Mouse (Mus musculus): ENCODE data around the gene Eva1c. TPM values are rescaled to one million over a fixed set of nuclear protein-coding genes. Genes with fewer than 3 reads are reported as not detected.

Gene Eva1c
- total RNA-seq (2021) (1 to 10 TPM; 1.3 to 2.1 TPM), polyA plus RNA-seq (2012; rRNA removed) (0.92 and 1.6 TPM in 2 replicates)
- long read RNA-seq, partial matches to known transcripts, result 0 of 4 reads
- long read RNA-seq, other reads (novel, unspliced or antisense), result 2 of 4 reads

DNA sequence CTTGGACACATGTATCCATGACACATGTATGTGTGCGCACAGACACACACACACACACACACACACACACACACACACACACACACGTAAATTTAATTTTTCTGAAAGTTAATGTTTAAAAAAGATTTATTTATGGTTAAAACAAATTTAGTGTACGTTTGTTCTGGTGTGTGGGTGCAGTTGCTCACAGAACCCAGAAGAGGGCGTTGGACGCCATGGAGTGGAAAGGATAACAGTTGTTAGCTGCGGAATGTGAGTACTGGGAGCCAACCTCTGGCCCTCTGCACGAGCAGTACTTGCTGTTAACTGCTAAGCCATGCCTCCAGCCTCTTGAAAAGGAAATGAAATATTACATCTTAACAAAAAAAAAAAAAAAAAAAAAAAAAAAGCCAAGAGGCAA, at the start of gene Eva1c:
TSS of gene Eva1c (plus strand) at position 263 of the 400 bp plus-strand sequence.
- Histone ChIP-seq H3K36me3 (ENCODE audit: control insufficient read depth, insufficient read depth, low read length) (no peaks in the 10 kb centered on the region), H3K79me2 (replicated peaks; ENCODE audit: control insufficient read depth, insufficient read depth, low read length) (no peaks in the 10 kb centered on the region), H3K9ac (ENCODE audit: low read depth, low read length) (no peak within 1 kb of the TSS), H3K4me1 (ENCODE audit: control insufficient read depth, insufficient read depth, low read length) (peaks cover 1% of the 10 kb centered on the region; the same call in 1 of the 2 replicates), H3K4me3 (no peak within 1 kb of the TSS), H3K27me3 (ENCODE audit: control insufficient read depth, insufficient read depth, low read length) (no peaks in the 10 kb centered on the region), H3K27ac (no peak within 1 kb of the TSS)
- intact Hi-C loops (cut with DNase I), result no loop called here
- TF ChIP-seq EP300 (IDR thresholded peaks at IDR 0.05; ENCODE audit: insufficient read depth, low read depth, low read length), result no peak
- TF ChIP-seq CTCF (IDR thresholded peaks at IDR 0.05), result peak; percentile 36
- DNase-seq, result no peak
- 68% methylated on average over 7 of the region's 7 CpGs for WGBS

DNA sequence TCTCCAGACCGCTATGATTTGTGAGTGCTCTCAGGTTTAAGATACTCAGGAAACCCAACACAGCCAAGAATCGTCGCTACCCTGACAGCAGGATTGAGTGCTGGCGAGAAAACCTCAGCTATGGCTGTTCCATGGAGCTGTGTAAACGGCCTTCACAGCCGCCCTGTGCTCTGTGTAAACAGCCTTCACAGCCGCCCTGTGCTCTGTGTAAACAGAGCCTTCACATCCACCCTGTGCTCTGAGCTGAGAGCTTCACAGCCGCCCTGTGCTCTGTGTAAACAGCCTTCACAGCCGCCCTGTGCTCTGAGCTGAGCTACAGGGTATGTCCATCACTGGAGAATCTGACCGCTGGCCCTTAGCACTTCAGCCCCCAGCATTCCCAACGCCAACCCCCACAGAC, 46.7 kb upstream of the Eva1c start:
- H3K79me2 ChIP-seq (replicated peaks; ENCODE audit: control insufficient read depth, insufficient read depth, low read length), result no peaks in the 10 kb centered on the region
- H3K4me3 ChIP-seq, result no peak overlapping the region
- WGBS, result 75% methylated on average over 11 of the region's 11 CpGs
- H3K4me1 ChIP-seq (ENCODE audit: control insufficient read depth, insufficient read depth, low read length), result no peaks in the 10 kb centered on the region
- H3K27me3 ChIP-seq (ENCODE audit: control insufficient read depth, insufficient read depth, low read length), result no peaks in the 10 kb centered on the region
- H3K36me3 ChIP-seq (ENCODE audit: control insufficient read depth, insufficient read depth, low read length), result no peaks in the 10 kb centered on the region
- no peak overlapping the region for H3K27ac ChIP-seq
- intact Hi-C loops (cut with DNase I), result no loop called here
- DNase-seq, result no peak
- H3K9ac ChIP-seq (ENCODE audit: low read depth, low read length), result no peak overlapping the region
- no peak for TF ChIP-seq CTCF (IDR thresholded peaks at IDR 0.05)
- TF ChIP-seq POLR2A (IDR thresholded peaks at IDR 0.05; ENCODE audit: insufficient read depth, low read depth, low read length), result no peak
- TF ChIP-seq EP300 (IDR thresholded peaks at IDR 0.05; ENCODE audit: insufficient read depth, low read depth, low read length), result no peak

DNA sequence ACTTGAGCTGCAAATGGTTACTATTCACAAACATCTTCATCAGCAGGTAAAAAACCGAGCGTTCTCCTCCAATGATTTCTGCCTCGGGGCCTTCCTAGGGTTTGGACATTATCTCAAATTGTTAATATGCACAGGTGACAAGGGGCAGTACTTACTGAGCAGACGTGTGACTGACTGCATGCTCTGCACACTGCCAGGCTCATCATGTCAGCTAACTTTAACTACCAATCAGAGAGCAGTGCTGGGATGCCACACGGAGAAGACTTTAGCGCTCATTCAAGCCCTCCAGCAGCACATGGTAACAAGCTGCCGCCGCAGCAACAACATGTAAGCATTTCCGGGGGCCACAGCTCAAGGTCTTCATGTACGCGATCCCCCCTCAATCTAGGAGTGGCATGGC, 43.2 kb upstream of the Eva1c start:
- WGBS, result 72% methylated on average over 11 of the region's 11 CpGs
- intact Hi-C loops (cut with DNase I), result no loop called here
- no peaks in the 10 kb centered on the region for H3K27me3 ChIP-seq (ENCODE audit: control insufficient read depth, insufficient read depth, low read length)
- no peak overlapping the region for H3K9ac ChIP-seq (ENCODE audit: low read depth, low read length)
- H3K4me3 ChIP-seq, result no peak overlapping the region
- DNase-seq, result no peak
- no peaks in the 10 kb centered on the region for H3K36me3 ChIP-seq (ENCODE audit: control insufficient read depth, insufficient read depth, low read length)
- no peak for TF ChIP-seq POLR2A (IDR thresholded peaks at IDR 0.05; ENCODE audit: insufficient read depth, low read depth, low read length)
- no peak for TF ChIP-seq CTCF (IDR thresholded peaks at IDR 0.05)
- TF ChIP-seq EP300 (IDR thresholded peaks at IDR 0.05; ENCODE audit: insufficient read depth, low read depth, low read length), result no peak
- no peak overlapping the region for H3K27ac ChIP-seq
- no peaks in the 10 kb centered on the region for H3K4me1 ChIP-seq (ENCODE audit: control insufficient read depth, insufficient read depth, low read length)
- H3K79me2 ChIP-seq (replicated peaks; ENCODE audit: control insufficient read depth, insufficient read depth, low read length), result no peaks in the 10 kb centered on the region

- no peaks in the 10 kb centered on the region for H3K27me3 ChIP-seq (ENCODE audit: control insufficient read depth, insufficient read depth, low read length)
- DNase-seq, result no peak
- H3K9ac ChIP-seq (ENCODE audit: low read depth, low read length), result no peak overlapping the region
- TF ChIP-seq POLR2A (IDR thresholded peaks at IDR 0.05; ENCODE audit: insufficient read depth, low read depth, low read length) (no peak), CTCF (IDR thresholded peaks at IDR 0.05) (no peak), EP300 (IDR thresholded peaks at IDR 0.05; ENCODE audit: insufficient read depth, low read depth, low read length) (no peak)
- no peaks in the 10 kb centered on the region for H3K36me3 ChIP-seq (ENCODE audit: control insufficient read depth, insufficient read depth, low read length)
- intact Hi-C loops (cut with DNase I), result no loop called here
- H3K79me2 ChIP-seq (replicated peaks; ENCODE audit: control insufficient read depth, insufficient read depth, low read length), result no peaks in the 10 kb centered on the region
- no peak overlapping the region for H3K4me3 ChIP-seq
- WGBS, result 60% methylated on average over 4 of the region's 4 CpGs
- H3K4me1 ChIP-seq (ENCODE audit: control insufficient read depth, insufficient read depth, low read length), result no peaks in the 10 kb centered on the region
- H3K27ac ChIP-seq, result no peak overlapping the region
Observed at GRCm38 (mm10) chr16:90785257-90785656, 41.3 kb upstream of the Eva1c start.

GRCm38 (mm10) chr16:90788580-90788979, 37.9 kb upstream of the Eva1c start:
- WGBS, result 93% methylated on average over 6 of the region's 6 CpGs
- no peaks in the 10 kb centered on the region for H3K27me3 ChIP-seq (ENCODE audit: control insufficient read depth, insufficient read depth, low read length)
- no peaks in the 10 kb centered on the region for H3K4me1 ChIP-seq (ENCODE audit: control insufficient read depth, insufficient read depth, low read length)
- no peaks in the 10 kb centered on the region for H3K36me3 ChIP-seq (ENCODE audit: control insufficient read depth, insufficient read depth, low read length)
- H3K27ac ChIP-seq, result no peak overlapping the region
- no peaks in the 10 kb centered on the region for H3K79me2 ChIP-seq (replicated peaks; ENCODE audit: control insufficient read depth, insufficient read depth, low read length)
- intact Hi-C loops (cut with DNase I), result no loop called here
- no peak for TF ChIP-seq POLR2A (IDR thresholded peaks at IDR 0.05; ENCODE audit: insufficient read depth, low read depth, low read length)
- TF ChIP-seq CTCF (IDR thresholded peaks at IDR 0.05), result no peak
- TF ChIP-seq EP300 (IDR thresholded peaks at IDR 0.05; ENCODE audit: insufficient read depth, low read depth, low read length), result no peak
- DNase-seq, result no peak
- no peak overlapping the region for H3K9ac ChIP-seq (ENCODE audit: low read depth, low read length)
- no peak overlapping the region for H3K4me3 ChIP-seq

DNA sequence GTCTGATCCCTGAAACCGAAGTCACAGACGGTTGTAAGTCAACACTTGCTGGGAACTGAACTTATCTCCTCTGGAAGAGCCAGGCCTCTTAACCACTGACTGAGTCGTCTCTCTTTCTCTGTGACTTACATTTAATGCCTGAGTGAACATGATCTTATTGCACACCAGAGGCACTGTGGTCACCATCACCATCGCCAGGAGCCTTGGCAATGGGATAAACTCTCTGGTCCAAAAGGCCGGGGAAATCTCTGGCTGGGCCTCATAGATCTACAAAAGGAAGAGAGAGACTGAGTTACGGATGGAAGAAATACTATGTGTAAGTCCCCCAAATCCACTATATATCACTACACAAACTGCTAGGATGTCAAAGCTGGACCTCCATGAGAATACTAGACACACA, 35.6 kb upstream of the Eva1c start:
- 86% methylated on average over 6 of the region's 6 CpGs for WGBS
- Histone ChIP-seq H3K9ac (ENCODE audit: low read depth, low read length) (no peak overlapping the region), H3K27me3 (ENCODE audit: control insufficient read depth, insufficient read depth, low read length) (no peaks in the 10 kb centered on the region), H3K27ac (no peak overlapping the region), H3K79me2 (replicated peaks; ENCODE audit: control insufficient read depth, insufficient read depth, low read length) (no peaks in the 10 kb centered on the region), H3K4me1 (ENCODE audit: control insufficient read depth, insufficient read depth, low read length) (no peaks in the 10 kb centered on the region), H3K4me3 (no peak overlapping the region), H3K36me3 (ENCODE audit: control insufficient read depth, insufficient read depth, low read length) (no peaks in the 10 kb centered on the region)
- TF ChIP-seq POLR2A (IDR thresholded peaks at IDR 0.05; ENCODE audit: insufficient read depth, low read depth, low read length) (no peak), CTCF (IDR thresholded peaks at IDR 0.05) (no peak), EP300 (IDR thresholded peaks at IDR 0.05; ENCODE audit: insufficient read depth, low read depth, low read length) (no peak)
- intact Hi-C loops (cut with DNase I), result no loop called here
- no peak for DNase-seq

All from heart, adult 2 months (tissue).